Mouse (Mus musculus): ENCODE data around the gene Tdrd7.

DNA sequence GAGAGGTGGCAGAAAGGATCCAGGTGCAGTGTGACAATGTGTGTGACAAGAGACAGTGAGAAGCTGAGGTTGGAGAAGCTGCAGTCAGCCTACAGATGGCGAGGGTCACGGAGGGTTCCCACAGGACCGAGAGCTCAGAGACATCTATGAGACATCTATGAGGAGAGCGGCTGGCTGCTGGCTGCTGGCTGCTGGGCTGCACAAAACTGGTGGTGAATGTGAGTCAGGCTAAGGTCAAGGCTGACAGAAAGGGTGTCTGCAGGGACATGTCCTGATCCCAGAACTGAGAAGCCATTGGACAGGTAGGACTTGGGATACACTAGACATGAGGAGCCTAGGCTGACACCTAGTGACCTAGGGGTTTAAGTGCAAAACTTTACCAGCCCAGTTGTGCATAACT lies 41.1 kb upstream of the Tdrd7 start:
- TF ChIP-seq EP300 (IDR thresholded peaks at IDR 0.05; ENCODE audit: low read depth) (no peak), CTCF (IDR thresholded peaks at IDR 0.05; ENCODE audit: low read depth) (no peak)
